Mouse (Mus musculus) midbrain, embryonic 14.5 days (tissue): ENCODE measurements around the gene Pgm5. TPM values are rescaled to one million over a fixed set of nuclear protein-coding genes. Genes with fewer than 3 reads are reported as not detected.
A peak's percentile ranks its signal among the peaks of the same experiment; 100 is the strongest.

ENCODE experiments used
- ATAC-seq: fragments of 200-750 bp; cut with Nextera tagmentation; 2 replicates; pipeline ENCODE4 v1.8.0; 2017; ENCODE audit warnings: moderate number of reproducible peaks, moderate library complexity; ENCODE audit not compliant: low FRiP score, low TSS enrichment
- DNase-seq: peaks from one replicate; pipeline ENCODE4 v3.0.0-alpha.2; 2015
- H3K27ac ChIP-seq: fragments of 300-500 bp; sonication (generic); replicated peaks from 2 replicates; pipeline ENCODE4 v1.5.1; 2014; ENCODE audit warnings: mild to moderate bottlenecking, low read depth, low read length, moderate library complexity
- H3K27me3 ChIP-seq: fragments of 300-500 bp; sonication (generic); 2 replicates; pipeline ENCODE4 v1.6.1; 2014; ENCODE audit warnings: low read length, control low read depth, mixed read lengths; ENCODE audit not compliant: control insufficient read depth, insufficient read depth
- H3K36me3 ChIP-seq: fragments of 300-500 bp; sonication (generic); 2 replicates; pipeline ENCODE4 v1.6.1; 2014; ENCODE audit warnings: low read length, control low read depth; ENCODE audit not compliant: control insufficient read depth, insufficient read depth
- H3K4me1 ChIP-seq: fragments of 300-500 bp; sonication (generic); 2 replicates; pipeline ENCODE4 v1.6.1; 2014; ENCODE audit warnings: mild to moderate bottlenecking, antibody characterized with exemption, low read length, control low read depth; ENCODE audit not compliant: control insufficient read depth, insufficient read depth
- H3K4me2 ChIP-seq: fragments of 300-500 bp; sonication (generic); 2 replicates; pipeline ENCODE4 v1.6.1; 2014; ENCODE audit warnings: mild to moderate bottlenecking, low read length, moderate library complexity
- H3K4me3 ChIP-seq: fragments of 300-500 bp; sonication (generic); replicated peaks from 2 replicates; pipeline ENCODE4 v1.5.1; 2014; ENCODE audit warnings: low read depth, low read length
- H3K9ac ChIP-seq: fragments of 300-500 bp; sonication (generic); replicated peaks from 2 replicates; pipeline ENCODE4 v1.6.1; 2014; ENCODE audit warnings: mild to moderate bottlenecking, low read length, moderate library complexity
- H3K9me3 ChIP-seq: fragments of 300-500 bp; sonication (generic); 2 replicates; pipeline ENCODE4 v1.6.1; 2016; ENCODE audit warnings: low read length, control low read depth, mixed read lengths; ENCODE audit not compliant: control insufficient read depth
- WGBS: fragments of 180-500 bp; shearing (Covaris S2); extraction: QIAGEN DNeasy Blood & Tissue Kit; methylation state at CpG from one replicate; pipeline ENCODE4 v1.1.7; 2014; 5-methylcytosine and 5-hydroxymethylcytosine counted together
- polyA plus RNA-seq: library from polyadenylated mRNA; unstranded; fragments of >200 nt; fragmentation: Nextera tagmentation; extraction: Ambion mirVana; gene quantifications from 2 replicates; pipeline ENCODE4 v1.2.1, GENCODE M21; 2014

Gene Pgm5
- polyA plus RNA-seq, 1 experiment from 2014 or later, result 0.91 TPM

DNA sequence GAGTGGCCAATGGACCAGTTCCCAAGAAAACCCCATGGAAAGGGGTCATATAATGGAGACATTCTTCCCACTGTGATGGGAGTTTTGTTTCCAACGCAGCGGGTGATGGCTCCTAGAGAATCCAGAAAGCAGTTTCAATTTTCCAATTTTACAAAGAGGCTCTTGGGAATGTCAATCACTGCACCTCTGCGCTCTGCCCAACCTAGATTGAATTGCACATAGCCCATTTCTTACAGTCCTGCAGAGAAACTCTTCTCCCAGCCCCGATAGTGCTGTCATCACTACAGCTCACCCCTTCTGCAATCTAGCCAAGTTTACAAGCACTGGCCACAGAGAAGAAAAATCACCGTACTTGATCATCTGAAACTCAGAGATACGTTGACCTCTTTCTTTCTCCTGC lies 119.0 kb downstream of the Pgm5 start:
- Histone ChIP-seq H3K4me2 (no peak overlapping the region), H3K4me1 (no peaks in the 10 kb centered on the region), H3K27ac (no peak overlapping the region), H3K9me3 (no peaks in the 10 kb centered on the region), H3K9ac (no peak overlapping the region), H3K4me3 (no peak overlapping the region), H3K36me3 (no peaks in the 10 kb centered on the region), H3K27me3 (no peaks in the 10 kb centered on the region)
- DNase-seq (no peak), ATAC-seq (no peak)
- 81% methylated on average over 6 of the region's 6 CpGs for WGBS

DNA sequence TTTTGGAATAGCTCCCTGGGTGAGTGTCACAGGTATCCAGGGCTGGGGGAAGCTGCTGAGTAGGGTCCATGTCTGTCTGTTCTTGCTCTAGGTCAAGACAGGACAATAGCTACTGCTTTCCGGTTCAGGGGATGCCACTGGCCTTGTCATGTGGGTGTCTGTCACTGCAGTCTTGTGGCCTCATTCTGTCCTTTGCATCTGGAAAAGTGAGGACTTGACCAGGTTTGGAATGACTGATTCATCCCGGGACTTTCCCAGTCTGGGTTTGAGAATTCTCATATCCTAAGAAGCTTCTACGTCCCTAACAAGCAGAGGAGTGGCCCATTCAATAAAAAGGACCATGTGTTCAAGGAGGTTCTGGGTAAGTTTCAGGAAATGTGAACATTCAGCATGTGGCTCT lies 122.9 kb downstream of the Pgm5 start:
- no peaks in the 10 kb centered on the region for H3K36me3 ChIP-seq
- DNase-seq (no peak), ATAC-seq (no peak)
- no peaks in the 10 kb centered on the region for H3K9me3 ChIP-seq
- H3K4me1 ChIP-seq, result no peaks in the 10 kb centered on the region; the same call in 1 of the 2 replicates
- 92% methylated on average over 3 of the region's 3 CpGs for WGBS
- no peaks in the 10 kb centered on the region for H3K27me3 ChIP-seq
- no peak overlapping the region for H3K4me3 ChIP-seq
- no peak overlapping the region for H3K4me2 ChIP-seq
- H3K27ac ChIP-seq, result no peak overlapping the region
- no peak overlapping the region for H3K9ac ChIP-seq

DNA sequence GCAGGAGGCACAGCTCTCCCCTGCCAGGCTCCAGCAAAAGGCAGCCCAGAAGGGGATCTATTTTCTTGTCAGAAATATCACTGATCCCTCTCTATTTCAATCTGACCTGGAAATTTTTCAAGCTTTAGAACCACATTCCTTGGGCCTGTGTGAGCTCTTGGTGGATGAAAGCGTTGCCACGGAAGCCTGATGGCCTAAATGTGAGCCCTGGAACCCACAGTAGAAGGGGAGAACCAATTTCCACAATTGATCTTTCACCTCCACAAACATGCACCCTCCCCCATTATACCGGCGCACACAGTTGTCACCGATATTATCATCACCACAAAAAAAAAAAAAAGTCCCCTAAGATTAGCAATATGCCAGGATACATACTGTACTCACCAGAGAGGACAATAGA lies 123.6 kb downstream of the Pgm5 start:
- H3K4me2 ChIP-seq, result no peak overlapping the region
- DNase-seq (no peak), ATAC-seq (no peak)
- H3K36me3 ChIP-seq, result no peaks in the 10 kb centered on the region
- H3K9ac ChIP-seq, result no peak overlapping the region
- no peak overlapping the region for H3K4me3 ChIP-seq
- no peaks in the 10 kb centered on the region for H3K9me3 ChIP-seq
- no peaks in the 10 kb centered on the region; the same call in 1 of the 2 replicates for H3K4me1 ChIP-seq
- H3K27ac ChIP-seq, result no peak overlapping the region
- no peaks in the 10 kb centered on the region for H3K27me3 ChIP-seq
- 91% methylated on average over 5 of the region's 5 CpGs for WGBS

DNA sequence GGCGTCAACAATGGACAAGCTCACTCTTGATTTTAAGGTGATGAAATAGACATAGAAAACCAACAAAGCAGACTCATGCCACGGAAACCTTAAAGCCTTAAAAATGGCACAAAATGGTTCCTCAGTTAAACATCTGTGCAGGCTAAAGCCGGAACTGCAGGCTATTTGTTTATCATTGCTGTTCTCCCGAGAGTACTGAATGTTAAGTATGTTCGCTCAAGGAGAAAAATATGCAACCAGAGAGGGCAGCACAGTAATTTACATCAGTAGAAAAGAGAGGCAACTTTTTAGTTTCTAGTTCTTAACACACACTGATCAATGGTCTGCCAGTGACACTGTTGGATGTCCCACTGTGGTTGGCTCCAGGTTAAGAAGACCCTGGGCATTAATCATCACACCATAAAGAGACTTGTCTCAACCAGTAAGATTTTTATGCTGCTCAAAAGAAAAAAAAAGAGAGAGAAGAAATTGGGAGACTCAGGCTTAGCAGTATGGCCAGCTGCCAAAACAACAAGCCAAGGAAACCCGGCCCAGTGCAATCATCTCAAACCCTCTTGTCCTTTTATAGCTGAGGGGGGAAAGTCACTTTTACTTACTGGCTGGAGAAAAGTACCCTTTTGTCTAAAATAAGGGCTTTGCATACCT lies 126.0 kb downstream of the Pgm5 start:
- Histone ChIP-seq H3K4me2 (no peak overlapping the region), H3K4me1 (no peaks in the 10 kb centered on the region; the same call in 1 of the 2 replicates), H3K27ac (no peak overlapping the region), H3K36me3 (no peaks in the 10 kb centered on the region), H3K9ac (no peak overlapping the region), H3K9me3 (no peaks in the 10 kb centered on the region), H3K4me3 (no peak overlapping the region), H3K27me3 (no peaks in the 10 kb centered on the region)
- WGBS, result 52% methylated on average over 6 of the region's 6 CpGs
- DNase-seq (peak; percentile 31), ATAC-seq (no peak)

DNA sequence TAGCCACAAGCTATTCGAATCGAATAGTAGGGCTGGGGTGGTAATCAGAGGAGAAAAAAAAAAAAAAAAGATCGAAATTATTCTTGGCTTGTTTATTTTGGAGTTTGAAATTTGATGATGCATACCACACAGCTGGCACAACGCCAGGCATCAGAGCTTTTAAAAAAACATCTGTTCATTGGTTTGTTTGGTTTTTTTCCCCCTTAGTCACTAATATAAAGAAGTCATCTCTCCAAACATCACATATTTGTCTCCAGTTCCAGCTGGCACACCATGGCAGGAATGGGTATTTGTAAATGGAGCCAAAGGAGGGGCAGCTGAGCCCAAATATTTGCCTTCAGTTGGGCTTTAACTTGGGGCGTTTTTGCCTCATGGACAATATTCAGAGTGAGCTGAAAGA lies 131.0 kb downstream of the Pgm5 start:
- no peaks in the 10 kb centered on the region for H3K9me3 ChIP-seq
- no peak overlapping the region for H3K9ac ChIP-seq
- DNase-seq, result peak; percentile 20
- H3K27me3 ChIP-seq, result no peaks in the 10 kb centered on the region
- no peak for ATAC-seq
- no peaks in the 10 kb centered on the region; the same call in 1 of the 2 replicates for H3K4me1 ChIP-seq
- H3K4me3 ChIP-seq, result no peak overlapping the region
- H3K36me3 ChIP-seq, result no peaks in the 10 kb centered on the region
- WGBS, result 79% methylated on average over 5 of the region's 5 CpGs
- no peak overlapping the region for H3K4me2 ChIP-seq
- H3K27ac ChIP-seq, result no peak overlapping the region

DNA sequence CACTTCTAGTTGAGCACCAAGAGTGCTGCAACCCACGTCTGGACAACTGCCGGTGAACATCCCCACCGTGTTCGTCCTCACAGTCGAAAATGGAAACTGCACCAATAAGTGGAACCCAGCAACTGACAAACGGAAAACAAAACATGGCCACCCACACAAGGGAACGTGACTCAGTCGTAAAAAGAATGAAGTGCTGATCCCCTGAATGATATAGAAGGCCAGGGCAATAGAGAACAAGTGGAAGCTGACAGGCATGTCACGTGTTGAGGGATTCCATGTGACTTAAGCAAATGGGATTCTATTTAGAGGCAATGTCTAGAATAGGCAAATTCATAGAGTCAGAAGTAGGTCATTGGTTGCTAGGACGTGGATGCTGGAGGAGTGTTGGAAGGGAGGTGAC lies 137.3 kb downstream of the Pgm5 start:
- WGBS, result 81% methylated on average over 10 of the region's 10 CpGs
- no peaks in the 10 kb centered on the region for H3K4me1 ChIP-seq

DNA sequence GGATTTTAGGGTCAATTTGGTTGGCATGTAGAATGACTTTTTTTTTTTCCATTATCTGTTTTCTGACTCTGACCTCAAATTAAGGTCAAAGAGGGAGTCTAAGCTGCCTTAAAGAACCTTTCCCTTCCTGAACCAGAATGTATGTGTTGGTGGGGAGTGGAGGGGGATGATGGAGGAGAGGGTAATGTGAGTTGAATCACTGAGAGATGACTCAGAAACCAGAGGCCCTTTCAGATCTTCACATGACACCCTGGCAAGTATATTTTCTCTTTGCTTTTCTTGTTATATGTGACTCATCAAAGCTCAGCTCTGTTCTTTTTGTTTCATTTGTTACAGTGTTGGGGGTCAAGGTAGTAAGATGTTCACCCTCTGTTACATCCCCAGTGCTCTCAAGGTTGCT lies 141.2 kb downstream of the Pgm5 start:
- Histone ChIP-seq H3K27ac (no peak overlapping the region), H3K9me3 (no peaks in the 10 kb centered on the region), H3K9ac (no peak overlapping the region), H3K36me3 (no peaks in the 10 kb centered on the region), H3K4me3 (no peak overlapping the region), H3K4me2 (no peak overlapping the region), H3K27me3 (no peaks in the 10 kb centered on the region), H3K4me1 (no peaks in the 10 kb centered on the region)
- ATAC-seq (no peak), DNase-seq (no peak)

More for the DNA sequence above, 137.3 kb downstream of the Pgm5 start:
- H3K36me3 ChIP-seq, result no peaks in the 10 kb centered on the region
- no peak for ATAC-seq
- H3K27me3 ChIP-seq, result no peaks in the 10 kb centered on the region
- H3K9ac ChIP-seq, result no peak overlapping the region
- DNase-seq, result no peak
- no peak overlapping the region for H3K4me2 ChIP-seq
- no peaks in the 10 kb centered on the region for H3K9me3 ChIP-seq
- H3K27ac ChIP-seq, result no peak overlapping the region
- no peak overlapping the region for H3K4me3 ChIP-seq

DNA sequence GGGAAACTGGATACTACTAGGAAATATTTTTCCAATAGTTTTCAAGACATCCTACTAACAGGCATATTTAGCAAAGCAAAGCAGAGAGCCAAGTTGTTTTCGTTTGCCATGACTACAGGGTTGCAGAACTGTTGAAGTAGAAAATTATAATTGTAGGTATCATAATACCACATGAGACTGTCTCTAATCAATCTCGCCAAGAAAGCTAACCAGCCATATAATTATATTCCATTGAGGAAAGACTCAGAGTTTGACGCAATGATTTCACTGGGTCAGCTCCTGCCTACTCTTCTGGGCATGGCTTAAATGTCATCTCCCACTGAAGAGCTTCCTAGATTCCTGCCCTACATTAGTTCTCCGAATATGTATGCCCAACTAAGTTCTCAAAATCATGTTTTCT lies 142.2 kb downstream of the Pgm5 start:
- DNase-seq (no peak), ATAC-seq (no peak)
- Histone ChIP-seq H3K9ac (no peak overlapping the region), H3K4me3 (no peak overlapping the region), H3K27me3 (no peaks in the 10 kb centered on the region), H3K4me2 (no peak overlapping the region), H3K4me1 (no peaks in the 10 kb centered on the region), H3K36me3 (no peaks in the 10 kb centered on the region), H3K27ac (no peak overlapping the region), H3K9me3 (no peaks in the 10 kb centered on the region)
- WGBS, result 77% methylated on average over 4 of the region's 4 CpGs

DNA sequence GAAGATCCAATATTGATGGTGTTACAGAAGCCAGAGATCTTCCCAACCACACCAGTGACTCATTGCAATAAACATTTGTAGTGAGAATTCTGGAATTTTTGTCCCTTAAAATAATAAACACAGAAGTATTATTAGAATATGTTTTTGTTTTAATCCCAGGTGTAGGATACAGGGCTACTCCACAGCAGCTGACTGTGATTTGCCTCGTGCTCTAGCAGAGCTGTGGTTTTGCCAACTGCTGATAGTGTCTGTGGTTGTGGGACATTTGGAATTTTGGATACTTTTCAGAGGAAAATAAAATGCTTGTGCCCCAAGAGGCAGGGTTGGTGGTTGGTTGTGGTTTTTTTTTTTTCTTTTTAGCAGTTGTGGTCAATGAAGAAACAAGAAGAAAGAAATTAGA lies 143.6 kb downstream of the Pgm5 start:
- no peaks in the 10 kb centered on the region for H3K36me3 ChIP-seq
- no peak overlapping the region for H3K9ac ChIP-seq
- no peaks in the 10 kb centered on the region for H3K27me3 ChIP-seq
- no peaks in the 10 kb centered on the region for H3K4me1 ChIP-seq
- WGBS, result 86% methylated on average over 1 of the region's 1 CpGs
- DNase-seq, result no peak
- no peaks in the 10 kb centered on the region for H3K9me3 ChIP-seq
- no peak for ATAC-seq
- no peak overlapping the region for H3K27ac ChIP-seq
- no peak overlapping the region for H3K4me3 ChIP-seq
- no peak overlapping the region for H3K4me2 ChIP-seq
